Mouse (Mus musculus): ENCODE results near the gene Rhou.
"Not testable (repeated sequence)": the region's sequence is repeated elsewhere in the genome, so short reads cannot be mapped to it uniquely, and the experiment has no call there.

Rhou gene

DNA sequence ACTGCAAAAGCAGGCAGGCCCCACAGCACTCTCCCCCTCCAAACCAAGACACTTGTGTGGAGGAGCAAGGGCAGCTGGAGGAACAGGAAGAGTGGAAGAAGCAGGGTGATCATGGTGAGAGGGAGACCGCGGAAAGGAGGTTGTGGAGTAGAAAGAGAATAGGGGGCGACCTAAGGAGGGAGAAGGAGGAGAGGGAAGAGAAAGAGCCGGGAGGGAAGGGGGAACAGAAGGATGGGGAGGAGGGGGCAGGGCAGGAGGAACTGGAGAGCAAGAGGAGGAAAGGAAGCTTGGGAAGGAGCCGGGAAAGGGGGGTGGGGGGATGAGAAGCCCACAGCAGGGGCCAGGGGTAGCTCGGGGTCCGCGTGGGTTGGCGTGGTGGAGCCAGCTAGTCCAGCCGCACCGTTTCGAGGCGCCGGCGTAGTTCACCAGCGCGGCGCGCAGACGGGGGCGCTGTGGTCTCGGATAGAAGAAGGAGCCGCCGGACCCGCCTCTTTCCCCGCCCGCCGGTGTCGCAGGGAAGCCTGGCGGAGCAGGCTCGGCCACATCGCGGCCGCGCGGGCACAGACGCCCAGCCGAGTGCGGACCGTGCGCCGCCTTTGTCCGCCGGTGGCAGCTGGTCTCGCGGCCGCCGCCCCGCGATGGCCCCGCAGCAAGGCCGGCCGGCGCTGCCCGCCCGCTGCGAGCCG, at the start of gene Rhou:
Rhou (plus strand) TSS at position 622 of the 686 bp plus-strand sequence.
- DNase-seq (ENCODE audit: low read depth, low spot score): no peak

DNA sequence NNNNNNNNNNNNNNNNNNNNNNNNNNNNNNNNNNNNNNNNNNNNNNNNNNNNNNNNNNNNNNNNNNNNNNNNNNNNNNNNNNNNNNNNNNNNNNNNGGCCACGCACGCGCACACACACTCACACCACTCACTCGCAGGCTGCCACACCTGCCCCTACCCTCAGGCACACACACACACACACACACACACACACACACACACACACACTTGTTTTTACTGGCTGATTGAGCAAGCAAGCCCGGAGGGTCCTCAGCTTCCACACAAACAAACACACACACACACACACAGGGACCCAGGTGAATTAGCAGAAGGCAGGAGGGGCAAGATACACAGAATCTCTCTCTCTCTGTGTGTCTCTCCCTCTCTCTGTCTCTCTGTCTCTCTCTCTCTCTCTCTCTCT, 41.1 kb upstream of the Rhou start:
- DNase-seq (ENCODE audit: low read depth, low spot score): not testable (repeated sequence)

DNA sequence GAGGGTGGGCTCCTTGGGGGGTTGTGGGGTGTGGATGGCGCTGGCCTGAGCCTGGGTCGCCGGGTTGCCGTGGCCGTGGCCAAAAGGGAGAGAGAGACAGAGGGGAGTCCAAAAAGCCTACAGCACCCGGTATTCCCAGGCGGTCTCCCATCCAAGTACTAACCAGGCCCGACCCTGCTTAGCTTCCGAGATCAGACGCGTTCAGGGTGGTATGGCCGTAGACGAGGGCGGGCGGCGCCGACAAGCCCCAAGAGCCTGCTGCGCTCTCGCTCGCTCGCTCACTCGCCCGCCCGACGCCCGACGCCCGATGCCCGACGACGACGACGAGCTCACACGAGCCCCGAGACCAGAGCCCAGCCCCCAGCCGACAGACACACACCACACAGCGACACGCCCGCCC, 30.2 kb upstream of the Rhou start:
- not testable (repeated sequence) for DNase-seq (ENCODE audit: low read depth, low spot score)

DNA sequence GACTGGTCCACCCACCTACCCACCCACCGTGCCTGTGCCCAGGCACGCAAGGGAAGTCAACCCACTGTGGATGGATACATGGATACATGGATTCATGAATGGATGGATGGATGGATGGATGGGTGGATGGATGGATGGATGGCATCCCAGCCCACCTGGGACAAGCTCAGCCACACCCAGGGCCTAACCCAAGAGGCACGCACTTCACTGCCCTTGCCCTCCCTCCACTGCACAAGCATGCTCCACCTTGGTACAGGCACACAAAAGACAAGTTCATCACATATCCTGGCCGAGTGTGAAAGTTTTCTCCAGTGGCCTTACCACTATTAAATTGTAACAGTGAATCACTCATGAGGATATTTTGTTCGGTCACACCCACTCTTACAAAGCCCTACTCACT, 29.5 kb upstream of the Rhou start:
- DNase-seq (ENCODE audit: low read depth, low spot score): no peak

DNA sequence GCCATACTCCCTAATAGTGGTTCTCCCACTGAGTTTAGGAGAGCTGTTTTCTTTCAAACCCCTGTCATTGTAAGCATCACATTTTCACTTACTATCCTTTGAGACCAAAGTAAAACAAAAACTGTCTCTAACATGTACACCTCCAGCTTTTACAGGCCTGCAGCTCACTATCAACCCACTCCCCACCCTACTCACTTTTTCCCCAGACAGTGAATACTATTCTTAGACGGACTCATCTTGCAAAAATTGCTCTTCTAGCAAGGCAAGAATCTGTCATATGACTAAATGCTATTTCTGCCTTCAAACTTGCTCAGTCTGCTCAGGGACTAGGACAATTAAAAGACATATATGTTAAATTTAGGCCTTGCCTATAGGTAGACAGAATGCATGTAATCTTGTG, 29.0 kb upstream of the Rhou start:
- DNase-seq (ENCODE audit: low read depth, low spot score): no peak

DNA sequence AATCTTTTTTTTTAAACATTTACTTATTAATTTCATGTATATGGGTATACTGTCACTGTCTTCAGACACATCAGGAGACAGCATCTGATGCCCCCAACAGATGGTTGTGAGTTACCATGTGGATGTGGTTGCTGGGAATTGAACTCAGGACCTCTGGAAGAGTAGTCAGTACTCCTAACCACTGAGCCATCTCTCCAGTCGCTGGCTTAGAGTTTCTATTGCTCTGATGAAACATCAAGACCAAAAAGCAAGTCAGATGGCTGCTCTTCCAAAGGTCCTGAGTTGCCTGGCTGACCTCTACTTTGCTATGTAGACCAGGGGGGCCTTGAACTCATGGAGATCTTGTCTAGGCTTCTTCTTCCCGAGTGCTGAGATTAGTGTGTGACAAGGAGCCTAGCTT, 28.0 kb upstream of the Rhou start:
- no peak for DNase-seq (ENCODE audit: low read depth, low spot score)

DNA sequence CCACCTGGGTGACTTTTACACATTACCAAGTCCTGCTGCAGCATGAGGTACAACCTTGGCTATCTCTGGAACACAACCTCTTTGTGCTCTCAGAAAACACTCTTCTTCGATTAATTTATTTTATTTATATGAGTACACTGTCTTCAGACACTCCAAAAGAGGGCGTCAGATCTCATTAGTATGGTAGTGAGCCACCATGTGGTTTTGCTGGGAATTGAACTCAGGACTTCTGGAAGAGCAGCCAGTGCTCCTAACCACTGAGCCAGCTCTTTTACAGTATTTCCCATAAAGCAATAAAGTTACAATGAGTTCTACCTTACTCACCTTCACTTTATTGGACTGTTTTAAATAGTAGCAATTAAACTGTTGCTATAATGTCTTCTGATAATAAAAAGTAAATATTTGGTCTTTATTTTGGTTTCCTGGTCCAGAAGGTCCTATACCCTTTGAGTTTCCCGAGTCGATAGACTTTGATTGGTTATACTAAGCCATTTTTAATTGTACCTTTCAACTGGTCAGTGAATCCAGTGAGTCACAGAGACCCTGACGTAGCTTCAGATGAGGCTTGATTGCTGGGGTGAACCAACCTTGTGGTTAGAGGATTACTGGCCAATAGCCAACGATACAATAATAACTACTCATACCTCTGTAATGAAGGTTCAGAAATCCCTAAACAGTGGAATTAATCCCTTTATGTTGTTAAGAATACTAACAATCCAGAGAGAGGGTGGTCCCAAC, 26.1 kb upstream of the Rhou start:
- no peak for DNase-seq (ENCODE audit: low read depth, low spot score)

DNA sequence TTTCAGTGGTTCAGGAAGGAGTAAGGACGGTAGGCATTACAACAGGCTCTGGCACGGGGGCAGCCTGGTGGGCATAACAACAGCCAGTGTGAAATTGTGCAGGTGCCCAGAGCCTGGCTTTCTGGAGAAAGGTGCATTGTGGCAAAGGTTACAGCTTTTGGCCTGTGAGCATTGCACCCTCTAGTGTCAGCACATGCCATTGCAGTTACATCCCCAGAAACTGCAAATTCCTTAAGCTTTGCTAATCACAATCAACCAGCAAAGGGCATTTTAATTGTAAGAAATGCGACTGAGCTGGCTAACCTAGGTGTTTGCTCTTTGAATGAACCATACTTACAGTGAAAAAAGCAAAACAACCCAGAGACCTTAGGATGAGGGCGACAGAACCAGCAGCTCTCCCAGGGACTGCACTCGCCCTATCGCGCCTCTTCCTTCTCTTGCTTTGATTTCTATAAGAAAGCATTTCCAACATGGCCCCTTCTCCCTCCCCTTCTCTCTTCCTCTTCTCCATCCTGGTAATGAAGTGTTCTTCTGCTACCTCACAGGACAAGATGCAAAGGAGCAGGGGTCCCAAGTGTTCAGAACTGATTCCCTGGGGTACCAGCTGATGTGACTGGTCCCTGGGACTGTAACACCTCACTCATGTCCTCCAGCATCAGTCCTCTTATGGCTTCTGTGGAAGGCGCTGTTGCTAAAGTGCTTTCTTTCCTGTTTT, 25.3 kb upstream of the Rhou start:
- no peak for DNase-seq (ENCODE audit: low read depth, low spot score)

DNA sequence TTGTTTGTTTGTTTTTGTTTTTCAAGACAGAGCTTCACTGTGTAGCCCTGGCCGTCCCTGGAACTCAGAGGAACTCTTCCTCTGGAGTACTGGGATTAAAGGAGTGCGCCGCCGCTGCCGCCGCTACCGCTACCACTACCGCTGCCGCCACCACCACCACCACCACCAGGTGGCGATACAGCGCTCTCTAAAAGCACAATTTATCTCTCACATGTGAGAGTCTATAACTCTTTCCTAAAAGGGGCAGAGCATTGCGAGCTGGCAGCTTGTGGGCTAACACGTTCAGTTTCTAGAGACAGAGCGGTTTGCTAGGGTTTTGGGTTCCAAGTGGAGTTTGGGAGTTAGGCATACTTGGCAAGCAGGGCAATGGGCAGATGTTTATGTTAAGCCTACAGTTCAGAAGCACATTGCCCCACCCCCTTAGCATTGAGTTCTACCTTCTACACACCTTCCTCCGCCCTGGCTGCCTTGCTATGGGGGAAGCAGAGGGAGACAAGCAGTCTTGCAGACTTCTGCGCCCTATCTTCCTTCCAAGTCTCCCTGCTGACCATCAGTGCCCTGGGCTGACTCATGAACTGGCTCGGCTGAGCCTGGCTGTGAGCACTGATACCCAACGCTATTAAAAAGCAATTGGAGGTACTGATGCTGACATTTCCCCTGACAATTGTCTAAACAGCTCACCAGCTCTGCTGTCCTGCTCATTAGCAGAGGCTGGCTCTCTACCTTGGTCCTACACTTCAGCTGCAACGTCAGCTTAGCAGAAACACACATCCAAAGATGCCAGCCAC, 24.6 kb upstream of the Rhou start:
- no peak for DNase-seq (ENCODE audit: low read depth, low spot score)

DNA sequence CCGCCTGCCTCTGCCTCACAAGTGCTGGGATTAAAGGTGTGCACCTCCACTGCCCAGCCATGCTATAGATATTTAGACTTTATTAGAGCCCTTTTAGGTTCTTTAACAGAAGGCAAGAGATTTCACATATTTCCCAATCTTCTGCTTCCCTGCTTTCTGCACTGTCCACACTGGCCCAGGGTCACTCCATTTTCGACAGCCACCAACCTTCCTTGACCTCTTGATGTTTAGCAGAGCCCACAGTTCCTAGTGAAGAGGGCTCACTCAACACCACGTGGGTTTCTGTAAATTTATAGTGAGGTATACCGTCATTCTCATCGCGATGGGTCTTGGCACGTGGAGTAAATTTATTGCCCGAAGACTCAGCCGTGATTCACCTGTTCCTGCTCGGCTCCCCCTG, 23.7 kb upstream of the Rhou start:
- DNase-seq (ENCODE audit: low read depth, low spot score): no peak

DNA sequence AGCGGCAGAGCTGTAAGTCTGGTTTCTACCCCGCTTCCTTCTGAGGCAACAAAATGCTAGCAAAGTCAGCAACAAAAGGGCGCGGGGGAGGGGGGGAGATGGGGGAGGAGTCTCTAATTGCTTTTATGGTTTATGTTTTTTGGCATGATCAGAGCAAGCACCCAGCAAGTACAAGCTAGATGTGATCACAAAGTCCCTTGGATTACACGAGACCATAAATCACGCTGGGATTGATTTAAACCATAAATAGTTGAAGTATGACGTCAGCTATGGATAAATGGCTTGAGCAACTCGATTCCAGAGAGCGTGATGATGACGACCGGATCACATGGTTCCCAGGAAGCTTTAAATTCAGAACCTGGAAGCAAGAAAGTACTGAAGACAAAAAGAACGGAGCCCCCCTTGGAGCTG, 22.9 kb upstream of the Rhou start:
- DNase-seq (ENCODE audit: low read depth, low spot score): no peak

DNA sequence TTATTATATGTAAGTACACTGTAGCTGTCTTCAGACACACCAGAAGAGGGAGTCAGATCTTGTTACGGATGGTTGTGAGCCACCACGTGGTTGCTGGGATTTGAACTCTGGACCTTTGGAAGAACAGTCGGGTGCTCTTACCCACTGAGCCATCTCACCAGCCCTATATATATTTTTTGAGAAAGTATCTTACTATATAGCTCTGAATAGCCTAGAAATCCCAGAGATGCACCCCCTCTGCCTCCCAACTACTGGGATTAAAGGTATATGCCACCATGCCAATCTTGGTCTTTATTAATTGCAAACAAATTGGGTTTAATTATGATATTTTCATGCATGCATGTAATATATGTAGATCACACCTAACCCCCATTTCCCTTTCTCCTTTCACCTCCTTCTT, 22.0 kb upstream of the Rhou start:
- DNase-seq (ENCODE audit: low read depth, low spot score): not testable (repeated sequence)

DNA sequence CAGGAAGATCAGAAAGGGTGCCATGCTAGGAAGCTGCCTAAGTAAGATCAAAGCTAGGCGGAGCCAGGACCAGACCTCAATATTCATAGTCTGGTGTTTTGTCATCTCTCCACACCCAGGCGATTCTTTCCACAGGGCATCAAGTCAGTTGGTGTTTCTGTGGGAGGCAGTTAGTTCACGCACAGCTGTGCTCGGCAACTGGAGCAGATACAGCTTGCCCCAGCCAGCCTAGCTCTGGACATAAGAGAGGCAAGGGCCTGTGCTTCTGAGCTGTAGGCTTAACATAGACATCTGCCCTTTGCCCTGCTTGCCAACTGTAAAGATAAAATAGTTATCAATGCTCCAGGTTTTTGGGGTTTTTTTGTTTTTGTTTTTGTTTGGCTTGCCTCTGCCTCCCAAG, 21.5 kb upstream of the Rhou start:
- DNase-seq (ENCODE audit: low read depth, low spot score): no peak

DNA sequence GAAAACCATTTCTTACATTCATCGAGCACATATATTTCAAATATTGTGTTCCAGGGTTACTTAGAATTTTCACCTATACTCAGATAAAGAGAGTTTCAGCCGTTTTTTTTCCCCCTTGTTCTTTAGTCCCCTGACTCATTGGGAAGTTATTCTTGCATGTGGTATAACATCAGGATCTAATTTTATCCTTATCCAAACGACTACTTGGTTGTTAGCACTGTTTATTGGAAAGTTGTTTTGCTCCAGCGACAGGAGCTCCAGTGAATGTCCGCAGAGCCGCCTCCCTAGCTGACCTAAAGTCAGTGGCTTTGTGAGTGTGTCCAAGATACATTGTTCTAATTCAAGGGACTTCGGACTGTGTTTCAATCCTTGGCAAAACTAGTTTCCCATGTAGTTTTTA, 19.9 kb upstream of the Rhou start:
- no peak for DNase-seq (ENCODE audit: low read depth, low spot score)

DNA sequence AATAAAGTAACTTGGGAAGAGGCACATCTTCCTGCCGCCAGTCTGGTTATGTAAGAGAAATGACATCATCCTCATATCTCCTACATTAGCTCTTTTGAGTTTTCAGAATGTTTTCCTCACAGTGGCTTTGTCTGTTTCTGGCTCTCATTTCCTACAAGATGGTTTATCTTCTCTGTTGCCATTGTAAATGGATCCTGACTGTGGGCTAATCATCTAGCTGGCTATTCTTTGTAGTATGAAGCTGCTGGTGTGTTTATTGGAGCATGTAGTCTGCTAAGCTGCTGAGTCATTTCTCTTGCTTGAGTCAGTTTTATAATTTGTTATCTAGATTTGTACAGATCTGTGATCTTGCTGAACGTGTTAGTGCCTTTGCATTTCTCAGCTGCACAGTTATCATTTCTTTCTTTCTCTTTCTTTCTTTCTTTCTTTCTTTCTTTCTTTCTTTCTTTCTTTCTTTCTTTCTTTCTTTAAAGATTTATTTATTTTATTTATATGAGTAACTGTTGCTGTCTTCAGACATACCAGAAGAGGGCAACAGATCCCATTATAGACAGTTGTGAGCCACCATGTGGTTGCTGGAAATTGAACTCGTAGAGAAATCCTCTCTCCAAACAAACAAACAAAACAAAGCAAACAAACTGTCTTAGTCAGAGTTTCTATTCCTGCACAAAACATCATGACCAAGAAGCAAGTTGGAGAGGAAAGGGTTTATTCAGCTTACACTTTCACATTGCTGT, 19.2 kb upstream of the Rhou start:
- no peak for DNase-seq (ENCODE audit: low read depth, low spot score)

DNA sequence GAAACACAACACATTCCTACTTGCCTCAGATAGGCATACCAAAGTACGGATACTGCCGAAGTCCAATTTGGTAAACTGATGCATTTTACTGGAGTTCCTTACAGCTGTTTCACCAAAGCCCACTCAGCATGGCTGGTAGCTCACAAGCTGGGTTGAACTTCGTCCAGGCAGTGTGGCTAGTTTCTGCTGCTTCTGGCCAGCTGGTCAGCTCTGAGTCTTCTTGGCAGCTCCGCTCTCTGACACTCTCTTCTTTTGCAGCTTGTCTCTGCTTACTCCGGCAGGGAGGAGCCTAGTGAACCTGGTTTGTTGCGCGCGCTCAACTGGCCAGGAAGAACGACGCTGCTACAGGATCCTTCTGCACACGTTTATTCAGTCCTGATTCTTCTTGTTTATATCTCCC, 18.1 kb upstream of the Rhou start:
- no peak for DNase-seq (ENCODE audit: low read depth, low spot score)

DNA sequence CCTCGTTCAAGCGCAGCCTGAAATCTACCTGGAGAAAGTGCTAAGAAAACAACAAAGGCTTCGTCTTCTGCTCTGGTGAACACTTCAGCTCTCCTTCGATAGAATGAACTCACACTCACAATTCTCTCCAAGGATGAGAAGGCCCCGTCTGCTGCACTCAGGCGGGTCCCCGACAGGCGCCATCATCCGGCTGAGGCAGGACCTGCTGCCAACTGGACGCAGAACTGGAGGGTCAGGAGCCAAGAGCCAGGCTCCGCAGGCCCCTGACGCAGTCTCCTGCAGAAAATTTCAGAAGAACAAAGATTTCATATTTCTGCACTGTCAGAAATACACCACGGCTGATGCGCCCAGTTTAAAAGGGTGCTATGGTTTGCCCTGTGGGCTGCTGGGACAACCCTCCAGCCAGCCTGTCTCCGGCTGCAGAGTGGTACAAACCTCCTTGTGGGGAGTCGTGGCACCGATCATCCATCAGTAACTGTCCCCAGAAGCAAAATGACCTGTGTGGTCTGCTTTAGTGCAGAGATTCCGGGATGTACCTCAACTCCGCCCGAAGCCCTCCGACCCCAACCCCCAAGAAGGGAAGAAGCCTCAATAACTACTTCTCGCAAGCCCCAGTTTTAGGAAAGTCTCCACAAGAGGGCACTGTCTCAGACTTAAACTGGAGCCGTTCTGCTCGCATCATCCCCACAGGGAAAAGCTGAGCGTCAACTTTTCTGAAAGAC, 10.2 kb upstream of the Rhou start:
- no peak for DNase-seq (ENCODE audit: low read depth, low spot score)

DNA sequence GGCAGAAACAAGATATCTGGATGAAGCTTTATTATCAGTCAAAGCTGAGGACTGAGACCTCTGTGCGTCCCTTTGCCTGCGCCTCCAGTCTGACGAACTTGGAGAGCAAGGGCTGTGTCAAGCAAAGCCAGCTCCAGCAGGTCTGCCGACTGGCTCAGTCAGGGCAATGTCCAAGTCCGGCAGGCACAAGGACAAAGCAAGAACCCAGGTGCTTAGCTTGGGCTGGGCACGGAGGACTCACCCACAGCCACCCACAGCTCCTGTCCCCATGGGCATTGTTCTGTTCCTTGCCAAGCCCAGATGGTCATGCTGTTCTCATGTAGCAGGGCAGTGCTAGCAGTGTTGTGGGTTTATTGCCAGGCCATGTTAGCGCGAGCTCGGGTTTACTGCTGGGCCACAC, 8.5 kb upstream of the Rhou start:
- no peak for DNase-seq (ENCODE audit: low read depth, low spot score)

DNA sequence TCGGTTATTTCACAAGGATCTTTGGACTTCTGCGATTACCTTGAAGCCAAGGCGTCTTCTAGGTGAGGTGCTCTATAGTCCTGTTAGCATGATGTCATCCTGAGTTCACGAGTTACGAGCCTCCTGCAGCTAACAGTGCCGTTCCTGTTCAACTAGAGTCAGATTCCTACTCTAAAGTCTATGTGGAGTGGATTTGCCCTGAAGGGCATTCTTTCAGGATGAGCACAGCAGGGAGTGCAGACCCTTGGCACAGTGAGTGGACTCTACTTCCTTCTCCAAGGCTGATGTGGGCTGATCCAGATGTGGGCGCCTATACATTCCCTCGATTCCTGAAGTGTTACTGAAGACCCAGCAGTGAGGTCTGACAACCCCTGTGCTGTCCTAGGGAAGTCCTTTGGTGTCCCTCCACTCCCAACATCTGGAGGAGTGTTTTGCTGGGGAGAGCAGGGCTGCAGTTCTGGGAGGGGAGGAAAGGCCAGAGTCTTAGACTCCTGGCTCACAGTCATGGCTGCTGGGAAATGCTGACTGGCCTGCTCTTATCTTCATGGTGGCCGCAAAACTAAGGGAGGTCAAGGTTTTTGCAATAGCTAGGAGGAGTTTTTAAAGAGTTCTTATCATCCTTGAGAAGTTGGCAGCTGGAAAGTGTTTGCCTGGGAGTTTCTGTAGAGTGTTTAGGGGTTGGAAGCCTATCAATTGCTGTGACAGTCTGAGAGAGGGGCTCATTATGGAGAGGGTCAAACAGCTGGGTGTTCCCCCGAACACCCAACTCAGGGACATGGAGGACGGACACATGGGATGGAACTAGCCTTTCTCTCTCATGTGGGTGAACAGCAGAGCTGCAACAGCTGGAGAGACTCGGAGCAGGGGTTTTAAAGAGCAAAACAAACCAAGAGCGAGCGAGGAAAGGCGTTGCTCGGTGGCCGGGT, 5.2 kb upstream of the Rhou start:
- no peak for DNase-seq (ENCODE audit: low read depth, low spot score)

DNA sequence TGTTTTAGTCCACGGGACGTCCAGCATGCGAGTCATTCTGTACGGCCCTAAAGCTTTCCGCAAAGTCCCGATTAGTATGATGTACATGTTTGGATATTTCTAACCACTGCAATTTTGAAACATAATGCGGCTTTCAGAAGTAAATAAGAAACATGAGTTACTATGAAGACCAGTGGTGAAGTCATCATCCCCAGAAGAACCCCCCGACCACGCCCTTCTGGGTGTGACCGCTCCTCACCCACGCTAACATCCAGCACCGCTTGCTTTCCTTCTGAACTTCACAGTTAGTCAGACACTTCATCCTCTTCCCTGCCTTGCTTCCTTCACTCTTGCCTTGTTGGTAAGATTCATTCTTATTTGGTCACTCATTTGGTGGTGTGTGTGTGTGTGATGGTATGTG, 4.2 kb upstream of the Rhou start:
- no peak for DNase-seq (ENCODE audit: low read depth, low spot score)

All from c-Kit-negative CD71-positive TER-119-positive erythroid progenitor cells, embryonic 14.5 days (primary cell).